Mouse (Mus musculus): Measurements from ENCODE around the gene Exoc6.
"Not testable (repeated sequence)": the region's sequence is repeated elsewhere in the genome, so short reads cannot be mapped to it uniquely, and the experiment has no call there.

Exoc6 gene

DNA sequence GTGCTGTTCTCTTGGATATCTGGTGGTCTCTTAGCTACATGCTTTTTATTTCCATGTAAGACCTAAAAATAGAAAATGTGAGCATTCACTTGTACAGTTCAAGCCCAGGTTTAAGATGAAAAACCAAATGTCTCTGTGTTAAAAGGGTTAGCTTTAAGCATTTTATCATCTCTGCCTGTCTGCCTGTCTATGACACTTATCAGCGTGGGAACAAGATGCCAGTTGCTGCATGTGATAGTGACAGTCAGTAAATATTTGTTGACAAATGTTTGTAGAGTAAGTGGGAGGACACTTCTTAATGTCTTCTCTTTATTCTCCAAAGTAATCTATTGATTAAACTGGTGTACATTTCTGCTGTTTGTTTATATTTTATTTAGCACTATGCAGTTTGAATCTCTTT lies 12.5 kb upstream of the Exoc6 start:
- no peak for DNase-seq (ENCODE audit: low spot score)

DNA sequence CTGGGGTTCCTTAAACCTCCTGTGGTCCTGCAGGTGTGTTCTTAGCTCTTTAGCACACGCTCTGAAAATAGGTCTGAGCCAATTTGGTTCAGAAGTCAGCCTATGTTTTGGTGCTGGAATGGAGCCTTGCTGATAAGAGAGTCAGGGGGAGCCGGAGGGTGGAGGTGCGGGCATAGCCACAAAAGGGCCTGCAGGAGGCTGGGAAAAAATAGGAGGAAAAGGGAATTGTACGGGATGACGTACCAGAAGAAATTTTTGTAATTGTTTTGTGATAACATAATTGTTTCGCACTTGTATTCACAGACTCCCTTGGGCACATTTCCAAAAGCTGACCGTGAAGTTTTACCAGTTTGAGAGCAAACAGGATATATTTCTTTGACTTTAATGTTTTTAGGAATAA lies 10.0 kb upstream of the Exoc6 start:
- DNase-seq (ENCODE audit: low spot score): no peak

DNA sequence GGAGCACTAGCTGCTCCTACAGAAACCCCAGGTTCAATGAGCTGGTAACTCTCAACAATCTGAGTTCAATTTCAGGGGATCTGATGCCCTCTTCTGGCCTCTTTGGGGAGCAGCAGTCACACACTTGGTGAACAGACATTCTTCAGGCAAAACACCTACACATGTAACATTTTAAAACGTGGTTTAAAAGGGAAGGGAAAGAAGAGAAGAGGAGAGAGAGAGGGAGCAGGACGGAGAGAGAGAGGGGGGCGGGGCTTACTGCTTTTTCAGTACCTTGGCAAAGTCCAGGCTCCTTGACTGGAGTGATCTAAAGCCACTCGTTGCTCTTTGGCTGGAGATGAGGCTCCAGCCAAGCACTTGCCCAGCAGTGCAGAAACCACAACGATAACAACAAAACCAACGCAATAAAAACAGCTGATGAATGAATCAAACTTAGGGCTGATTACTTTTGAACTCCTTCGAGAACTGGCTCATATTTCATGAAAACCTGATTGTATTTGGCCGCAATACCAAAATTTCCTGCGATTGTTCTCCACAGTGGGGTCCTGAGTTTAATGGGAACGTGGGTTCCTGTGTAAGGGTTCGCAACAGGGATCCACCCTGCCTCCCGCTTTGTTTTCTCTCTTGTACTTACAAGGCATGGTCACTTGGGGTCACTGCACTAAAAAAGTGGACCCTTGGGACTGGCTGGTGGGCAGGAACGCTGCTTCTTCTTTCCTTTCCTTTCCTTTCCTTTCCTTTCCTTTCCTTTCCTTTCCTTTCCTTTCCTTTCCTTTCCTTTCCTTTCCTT lies 6.5 kb upstream of the Exoc6 start:
- DNase-seq (ENCODE audit: low spot score): no peak

DNA sequence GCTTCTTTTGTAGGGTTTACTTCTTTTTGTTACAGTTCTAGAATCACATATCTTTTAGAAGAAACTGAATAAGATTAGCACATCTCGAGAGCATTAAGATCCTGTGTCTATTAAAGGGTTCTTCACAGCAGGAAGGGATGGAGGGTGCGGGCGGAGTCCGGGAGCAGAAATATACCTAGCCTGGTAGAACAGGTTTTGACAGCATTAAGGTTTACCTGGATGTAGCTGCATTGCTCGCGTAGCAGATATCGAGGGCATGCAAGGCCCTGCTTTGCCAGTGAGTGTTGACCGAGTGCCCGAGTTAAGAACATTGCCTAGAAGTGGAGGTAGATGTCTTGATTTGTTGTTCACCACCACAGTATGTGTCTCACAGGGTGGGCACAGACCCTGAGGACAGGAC lies 5.7 kb upstream of the Exoc6 start:
- DNase-seq (ENCODE audit: low spot score): no peak

DNA sequence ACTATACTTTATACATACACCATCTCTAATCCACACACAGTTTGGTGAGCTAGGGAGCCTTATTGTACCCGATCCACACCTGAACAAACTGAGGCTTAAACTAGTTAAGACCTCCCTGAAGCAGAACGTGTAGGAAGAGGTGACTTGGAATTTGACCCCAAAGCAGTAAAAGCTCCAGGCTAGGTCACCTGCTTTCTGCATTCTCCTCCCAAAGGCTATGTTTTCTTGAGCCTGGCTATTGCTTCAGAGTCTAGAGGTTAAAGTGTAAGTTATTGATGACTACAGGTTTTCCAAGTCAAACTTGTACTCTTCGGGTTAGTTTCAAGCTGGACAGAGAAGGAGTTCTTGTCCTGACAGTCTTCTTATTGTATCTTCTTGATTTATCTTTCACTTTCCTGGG lies 5.0 kb upstream of the Exoc6 start:
- DNase-seq (ENCODE audit: low spot score): no peak

DNA sequence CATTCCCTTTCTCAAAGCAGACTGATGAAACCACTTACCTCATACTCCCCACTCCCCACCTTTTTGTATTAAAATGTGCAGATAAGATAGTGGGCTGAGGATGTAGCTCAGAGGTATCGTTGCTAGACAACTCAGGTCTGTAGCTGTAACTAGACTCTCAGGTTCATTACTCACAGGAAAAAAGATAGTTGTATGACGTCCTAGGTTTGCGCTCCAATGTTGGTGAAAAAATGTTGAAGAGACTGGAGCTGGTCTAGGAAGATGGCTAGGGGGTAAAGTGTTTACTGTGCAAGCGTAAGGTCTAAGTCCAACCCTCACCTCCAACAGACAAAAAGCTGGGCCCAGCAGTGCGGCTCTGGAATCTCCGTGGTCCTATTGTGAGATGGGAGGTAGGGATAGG lies 4.5 kb upstream of the Exoc6 start:
- no peak for DNase-seq (ENCODE audit: low spot score)

DNA sequence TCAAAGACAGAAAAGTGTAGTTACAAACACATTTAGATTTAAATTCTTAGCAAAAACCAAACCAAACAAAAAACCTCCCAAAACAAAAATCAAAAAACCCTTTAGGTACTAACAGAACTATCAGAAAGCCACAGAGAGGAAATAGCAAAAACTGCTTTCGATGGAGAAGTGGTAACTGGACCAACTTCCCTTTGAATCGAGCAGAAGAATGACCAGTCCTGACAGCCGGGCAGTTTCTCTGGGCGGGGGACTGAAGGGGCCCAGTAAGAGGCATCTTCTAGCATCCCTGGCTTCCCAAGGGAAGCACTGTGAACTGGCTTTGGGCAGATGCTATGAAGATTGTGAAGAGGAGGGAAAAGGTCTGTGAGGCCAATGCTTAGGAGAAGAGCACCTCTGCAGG lies 3.4 kb upstream of the Exoc6 start:
- no peak for DNase-seq (ENCODE audit: low spot score)

DNA sequence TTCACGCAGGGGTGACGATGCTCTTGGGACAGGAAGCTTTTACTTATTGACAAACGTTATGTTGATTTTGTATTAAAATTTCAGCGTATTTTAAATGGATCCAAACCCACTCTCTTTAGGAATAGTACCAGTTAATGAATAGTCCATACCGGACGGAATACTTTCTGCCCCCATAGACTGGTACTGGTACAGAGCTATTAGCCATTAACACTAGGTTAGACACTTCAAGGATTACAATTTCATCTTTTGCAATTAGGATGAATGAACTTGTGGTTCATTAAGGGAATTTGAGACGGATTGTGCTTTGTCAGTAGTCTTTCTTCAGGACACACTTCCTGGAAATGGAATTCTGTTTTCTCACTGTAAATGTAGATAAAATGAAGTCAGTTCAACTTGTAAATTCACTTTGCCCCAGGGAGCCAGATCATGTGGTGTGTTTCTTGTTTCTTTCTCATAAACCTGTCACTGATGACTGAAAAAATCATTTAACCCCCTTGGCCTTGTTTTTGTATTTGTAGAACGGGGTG lies 885 bp downstream of the Exoc6 start:
- no peak for DNase-seq (ENCODE audit: low spot score)

DNA sequence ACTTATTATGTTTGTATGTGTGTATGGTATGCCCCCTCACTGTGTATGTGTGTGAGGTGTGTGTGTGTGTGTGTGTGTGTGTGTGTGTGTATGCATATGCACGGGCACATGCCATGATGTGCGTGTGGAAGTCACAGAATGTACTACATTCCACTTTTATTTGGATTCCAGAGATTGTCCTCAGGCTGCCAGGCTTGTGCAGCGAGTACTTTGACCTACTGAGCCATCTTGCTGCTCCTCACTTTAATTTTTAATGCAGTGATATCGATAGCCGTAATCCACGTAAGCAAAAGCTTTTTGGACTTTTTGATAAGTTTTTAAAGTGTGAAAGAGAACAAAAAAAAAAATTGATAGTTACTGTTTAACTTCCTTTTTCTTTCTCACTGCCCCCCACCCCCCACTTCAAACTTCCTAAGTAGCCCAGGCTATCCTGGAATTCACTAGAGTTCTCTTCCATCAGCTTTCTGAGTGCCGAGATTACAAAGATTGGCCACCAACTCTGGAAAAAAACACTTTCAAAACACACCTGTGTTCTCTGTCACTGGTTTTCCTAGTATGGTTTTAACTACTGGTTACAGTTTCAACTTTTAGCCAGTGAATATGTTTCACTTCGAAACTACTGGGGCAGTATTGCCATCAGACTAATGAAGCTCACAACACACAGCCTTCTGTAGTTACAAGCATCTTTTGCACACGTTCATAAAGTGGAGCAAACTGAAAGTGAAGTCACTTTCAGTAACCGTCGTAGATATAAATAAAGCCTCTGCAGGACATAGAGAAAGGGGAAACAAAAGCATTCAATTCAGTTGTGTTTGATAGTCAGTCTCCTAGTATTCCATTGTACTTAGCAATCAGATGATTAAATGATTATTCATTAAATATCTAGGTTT lies 3.4 kb downstream of the Exoc6 start:
- DNase-seq (ENCODE audit: low spot score): no peak

DNA sequence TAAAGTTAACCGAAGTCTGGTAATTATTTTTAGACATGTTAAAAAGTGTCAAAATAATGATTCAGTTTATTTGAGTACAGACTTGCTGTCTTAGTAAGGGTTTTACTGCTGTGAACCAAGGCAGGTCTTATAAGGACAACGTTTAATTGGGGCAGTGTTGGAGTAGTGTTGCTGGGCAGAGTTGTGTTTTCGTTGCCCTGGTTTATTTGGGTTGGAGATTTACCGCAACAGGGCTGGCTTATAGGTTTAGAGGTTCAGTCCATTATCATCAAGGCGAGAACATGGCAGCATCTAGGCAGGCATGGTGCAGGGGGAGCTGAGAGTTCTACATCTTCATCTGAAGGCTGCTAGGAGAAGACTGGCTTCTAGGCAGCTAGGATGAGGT lies 4.0 kb downstream of the Exoc6 start:
- not testable (repeated sequence) for DNase-seq (ENCODE audit: low spot score)

DNA sequence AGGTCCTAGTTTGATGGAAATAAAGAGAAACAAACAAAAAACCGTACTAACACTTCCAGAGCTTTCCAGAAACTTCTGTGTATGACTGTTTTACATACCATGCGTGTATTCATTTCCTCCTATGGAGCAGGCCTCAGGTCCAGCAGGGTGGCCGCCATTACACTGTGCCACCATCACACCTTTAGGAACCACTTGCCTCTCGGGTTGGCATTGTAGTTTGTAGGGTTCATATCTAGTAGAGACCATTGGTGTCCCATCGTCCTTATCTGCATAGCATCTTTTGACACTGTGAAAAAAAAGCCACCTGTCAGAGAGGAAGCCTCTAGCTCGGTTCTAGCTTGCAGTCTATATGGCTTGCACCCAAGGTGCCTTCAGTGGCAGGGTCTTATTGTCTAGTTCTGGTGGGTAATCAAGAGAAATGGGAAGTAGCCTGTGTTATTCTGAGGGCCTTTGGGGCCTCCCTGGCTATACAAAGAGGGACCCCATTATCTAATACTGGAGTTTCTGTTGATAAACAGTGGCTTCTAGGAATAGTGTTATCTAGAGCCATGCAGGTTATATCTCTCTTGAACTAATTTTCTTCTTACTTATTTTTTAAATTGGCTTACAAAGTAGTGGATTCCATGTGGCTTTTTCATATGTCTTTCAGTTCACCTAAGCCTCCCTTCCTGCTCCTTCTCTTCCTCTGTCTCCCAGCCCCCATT lies 5.8 kb downstream of the Exoc6 start:
- no peak for DNase-seq (ENCODE audit: low spot score)

DNA sequence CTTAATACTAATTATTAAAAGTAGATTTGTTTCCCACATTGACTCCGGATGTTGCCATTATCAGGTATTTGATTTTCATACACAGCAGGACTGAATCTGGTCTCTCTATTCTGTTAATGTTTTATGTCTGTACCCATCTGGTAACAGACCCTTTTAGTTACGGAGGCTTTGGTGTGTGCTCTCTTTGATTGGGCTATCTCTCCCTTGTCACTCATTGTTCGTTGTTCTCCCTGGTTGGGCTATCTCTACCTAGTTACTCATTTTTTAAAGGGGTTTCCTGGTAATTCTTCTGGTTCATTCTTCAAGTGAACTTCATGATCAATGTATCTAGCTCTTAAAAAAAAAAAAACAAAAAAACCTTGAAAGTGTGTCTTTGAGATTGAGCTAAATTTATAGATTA lies 7.7 kb downstream of the Exoc6 start:
- no peak for DNase-seq (ENCODE audit: low spot score)

DNA sequence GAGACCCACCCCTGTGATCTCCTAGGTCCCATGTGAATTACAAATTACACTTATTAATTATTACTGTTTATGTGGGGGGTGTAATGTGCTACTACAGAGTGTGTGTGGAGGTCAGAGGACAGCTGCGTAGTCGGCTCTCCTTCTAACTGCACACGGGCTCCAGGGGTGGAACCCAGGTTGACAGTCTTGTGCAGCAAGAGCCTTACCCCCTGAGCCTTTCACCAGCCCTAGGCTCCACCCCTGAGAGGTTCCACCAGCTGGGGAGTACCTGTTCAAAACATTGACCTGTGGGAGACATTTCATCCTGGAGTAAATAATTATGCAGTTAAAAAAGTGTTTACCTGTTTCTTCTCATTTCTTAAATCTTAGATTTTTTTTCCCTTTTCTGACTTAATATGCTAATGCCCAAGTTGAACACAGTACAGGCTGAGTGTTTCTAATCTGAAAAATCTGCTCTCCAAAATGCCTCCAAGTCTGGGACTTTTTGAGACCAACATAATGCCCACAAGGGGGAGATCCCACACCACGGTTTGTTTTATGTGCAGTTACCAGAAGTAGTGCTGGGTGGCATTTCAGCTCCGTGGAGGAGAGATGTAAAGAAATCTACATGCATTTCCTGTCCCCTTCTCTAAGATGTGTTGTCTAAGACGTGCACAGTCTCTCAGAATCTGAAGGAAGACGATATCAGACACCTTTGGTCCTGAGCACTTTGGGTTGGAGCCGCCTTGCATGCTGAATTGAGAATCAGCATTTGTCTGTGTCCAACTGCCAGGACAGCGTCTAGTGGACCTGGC lies 9.3 kb downstream of the Exoc6 start:
- no peak for DNase-seq (ENCODE audit: low spot score)

DNA sequence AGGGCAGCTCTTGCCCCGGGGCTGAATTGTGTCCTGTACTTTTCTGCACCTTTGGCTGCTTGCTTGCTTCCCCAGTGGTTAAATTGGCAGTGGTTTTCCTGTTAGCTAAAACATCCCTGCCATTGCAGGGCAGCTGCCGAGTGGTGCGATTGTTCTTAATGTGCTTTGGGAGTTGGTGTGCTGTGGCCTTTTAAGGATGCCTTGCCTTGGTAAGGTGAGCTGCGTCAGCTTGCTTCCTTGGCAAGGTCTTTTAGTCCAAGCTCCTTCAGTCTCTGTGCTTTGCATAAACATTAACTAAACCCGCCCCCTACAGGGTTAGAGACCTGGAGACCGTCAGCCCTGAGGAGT lies 9.8 kb downstream of the Exoc6 start:
- no peak for DNase-seq (ENCODE audit: low spot score)

DNA sequence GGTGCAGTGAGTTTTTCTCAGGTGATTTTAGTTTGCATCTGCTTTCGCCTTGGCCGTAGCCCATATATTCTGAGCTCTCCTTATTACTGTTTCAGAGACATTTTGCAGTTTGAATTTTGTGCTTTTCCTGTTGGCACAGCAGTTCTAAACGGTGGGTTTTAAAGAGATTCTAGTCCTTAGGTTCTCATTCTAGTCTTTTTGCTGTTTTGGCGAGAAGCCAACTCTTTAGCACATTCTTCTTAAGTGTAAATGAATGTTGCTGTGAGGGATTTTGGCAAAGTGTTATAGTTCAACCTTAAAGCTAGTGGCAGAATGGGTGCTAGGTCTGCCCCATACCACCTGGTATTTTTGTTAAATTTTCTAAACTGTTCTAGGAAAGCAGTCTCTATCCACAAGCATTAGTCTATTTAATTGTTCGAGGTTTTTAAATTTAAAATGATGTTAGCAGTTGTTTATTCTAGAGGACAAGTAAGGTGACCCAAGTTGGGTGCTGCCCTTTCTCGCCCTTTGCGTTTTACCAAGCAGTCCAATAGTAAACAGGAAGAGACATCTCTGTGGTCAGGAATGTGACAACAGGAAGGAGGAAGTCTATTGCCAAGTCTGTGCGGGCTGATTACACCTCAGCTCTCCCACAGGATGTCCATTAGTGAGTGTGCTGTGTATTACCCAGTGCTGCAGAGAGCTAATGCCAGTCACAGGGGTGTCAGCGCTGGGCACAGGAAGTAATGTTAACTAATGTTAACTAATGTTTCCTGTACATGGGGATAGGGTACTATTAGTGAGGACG lies 11.1 kb downstream of the Exoc6 start:
- DNase-seq (ENCODE audit: low spot score): no peak

DNA sequence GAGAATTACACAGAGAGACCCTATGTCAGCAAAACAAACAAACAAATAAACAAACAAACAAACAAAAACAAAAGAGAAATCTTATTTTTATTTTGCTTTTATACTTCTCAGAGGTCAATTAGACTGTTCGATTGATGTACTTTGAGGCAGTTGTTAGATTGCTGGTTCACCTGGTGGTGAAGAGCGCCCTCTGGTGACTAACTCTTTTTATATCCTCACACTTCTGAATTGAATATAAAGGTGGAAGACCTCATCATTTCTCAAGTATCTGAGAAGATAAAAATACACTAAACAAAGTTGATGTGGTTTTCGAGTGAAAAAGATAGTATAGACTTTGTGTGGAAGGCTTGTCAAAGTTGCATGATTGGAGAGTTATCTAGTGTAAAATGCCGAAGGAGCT lies 13.5 kb downstream of the Exoc6 start:
- no peak for DNase-seq (ENCODE audit: low spot score)

DNA sequence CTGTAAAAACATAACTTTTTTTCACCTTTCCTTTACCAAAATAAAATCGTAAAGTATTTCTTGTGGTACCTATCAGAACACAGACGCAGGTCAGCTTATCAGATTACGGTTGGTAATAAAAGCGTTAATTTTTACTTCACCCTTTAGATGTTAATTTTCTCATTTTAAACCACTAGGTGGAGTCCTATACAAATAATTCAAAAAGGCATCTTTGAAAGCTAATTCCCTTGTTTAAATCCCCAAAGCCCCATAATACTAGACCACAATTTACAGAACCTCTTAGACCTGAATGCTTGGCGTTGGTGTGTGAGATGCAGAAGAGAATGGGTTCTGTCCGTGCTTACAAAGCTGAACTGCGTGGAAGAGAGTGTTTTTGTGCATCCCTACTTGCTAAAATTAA lies 15.6 kb downstream of the Exoc6 start:
- no peak for DNase-seq (ENCODE audit: low spot score)

DNA sequence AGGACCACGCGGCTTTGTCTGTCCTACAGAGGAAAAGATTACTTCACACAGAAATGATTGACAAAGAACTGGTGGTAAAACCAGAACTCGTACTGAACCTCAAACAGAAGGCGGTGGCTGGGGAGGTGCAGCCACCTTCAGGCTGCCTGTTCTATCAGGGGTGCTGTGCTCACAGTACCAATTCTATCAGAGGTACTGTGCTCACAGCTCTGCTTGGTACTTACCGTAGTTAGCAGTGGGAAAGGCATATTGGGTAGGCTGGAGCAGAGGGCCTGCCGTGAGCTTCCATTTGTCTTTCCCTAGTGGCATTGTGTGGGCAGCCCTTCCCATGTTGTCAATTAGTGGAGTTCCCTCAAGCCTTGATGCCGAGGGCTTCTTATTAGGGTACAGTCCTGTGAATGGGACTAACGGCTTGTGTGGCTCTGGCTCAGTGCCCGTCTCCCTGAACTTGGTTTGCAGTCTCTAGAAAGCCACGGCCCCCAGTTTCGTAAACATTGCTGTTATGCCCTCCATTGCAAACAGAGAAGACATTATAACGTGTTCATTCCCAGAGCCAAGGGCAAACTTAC lies 19.1 kb downstream of the Exoc6 start:
- DNase-seq (ENCODE audit: low spot score): no peak

DNA sequence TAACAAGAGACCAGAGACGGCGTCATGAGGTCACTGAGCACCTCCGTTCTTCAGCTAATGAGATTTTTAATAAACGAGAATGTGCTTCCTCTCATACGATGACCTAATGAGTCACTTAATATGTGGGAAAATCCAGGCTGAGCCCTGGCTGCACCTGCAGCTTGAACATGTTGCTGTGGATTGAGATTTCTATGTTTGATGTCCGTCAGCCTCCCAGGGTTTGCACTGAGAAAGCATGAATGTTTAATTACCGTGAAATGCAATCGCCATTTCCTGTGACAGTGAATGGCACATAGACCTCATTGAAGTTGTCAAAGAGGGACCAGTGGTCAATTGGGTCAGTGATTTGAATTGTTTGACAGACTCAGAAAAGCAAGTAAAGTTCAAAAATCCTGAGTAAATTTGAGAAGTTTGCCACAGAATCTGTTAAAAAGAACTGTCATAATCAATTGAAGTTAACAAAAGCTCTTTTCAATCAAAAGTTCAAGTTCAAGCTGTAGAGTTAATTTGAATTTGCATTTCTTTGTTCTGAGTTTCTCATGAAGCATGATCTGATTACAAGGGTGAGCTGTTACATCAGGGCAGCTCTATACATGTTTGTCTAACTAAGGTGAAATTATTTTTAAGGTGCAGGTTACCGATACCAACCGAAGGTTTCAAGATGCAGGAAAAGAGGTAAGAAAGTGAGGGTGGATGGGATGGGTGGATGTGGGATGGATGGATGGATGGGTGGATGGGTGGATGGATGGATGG lies 20.9 kb downstream of the Exoc6 start:
- no peak for DNase-seq (ENCODE audit: low spot score)

DNA sequence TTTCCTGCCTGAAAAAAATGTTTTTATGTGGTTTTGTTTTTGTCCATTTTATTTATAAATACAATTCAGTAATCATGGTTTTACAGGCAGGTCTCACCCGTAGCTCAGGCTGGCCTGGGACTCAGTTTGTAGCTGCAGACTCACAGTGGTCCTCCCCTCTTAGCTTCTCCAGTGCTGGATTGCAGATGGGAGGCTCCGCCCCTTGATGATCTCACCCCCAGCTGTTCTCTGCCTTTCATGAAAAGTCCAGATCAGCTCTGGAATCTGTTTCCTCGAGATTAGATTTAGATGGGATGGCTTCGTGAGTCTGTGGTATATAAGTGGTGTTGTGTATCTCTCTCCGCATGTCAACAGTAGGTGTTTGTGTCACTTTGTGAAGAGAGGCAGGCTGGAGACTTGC lies 24.6 kb downstream of the Exoc6 start:
- no peak for DNase-seq (ENCODE audit: low spot score)

All from spleen, adult 12 weeks (tissue).